Mouse (Mus musculus) embryo, embryonic 10.5 days (tissue): ENCODE measurements around the gene Snx10.

Source experiments
- DNase-seq: peaks from one replicate; pipeline ENCODE4 v3.0.0-alpha.2; 2015; ENCODE audit warnings: low spot score

Gene Snx10

DNA sequence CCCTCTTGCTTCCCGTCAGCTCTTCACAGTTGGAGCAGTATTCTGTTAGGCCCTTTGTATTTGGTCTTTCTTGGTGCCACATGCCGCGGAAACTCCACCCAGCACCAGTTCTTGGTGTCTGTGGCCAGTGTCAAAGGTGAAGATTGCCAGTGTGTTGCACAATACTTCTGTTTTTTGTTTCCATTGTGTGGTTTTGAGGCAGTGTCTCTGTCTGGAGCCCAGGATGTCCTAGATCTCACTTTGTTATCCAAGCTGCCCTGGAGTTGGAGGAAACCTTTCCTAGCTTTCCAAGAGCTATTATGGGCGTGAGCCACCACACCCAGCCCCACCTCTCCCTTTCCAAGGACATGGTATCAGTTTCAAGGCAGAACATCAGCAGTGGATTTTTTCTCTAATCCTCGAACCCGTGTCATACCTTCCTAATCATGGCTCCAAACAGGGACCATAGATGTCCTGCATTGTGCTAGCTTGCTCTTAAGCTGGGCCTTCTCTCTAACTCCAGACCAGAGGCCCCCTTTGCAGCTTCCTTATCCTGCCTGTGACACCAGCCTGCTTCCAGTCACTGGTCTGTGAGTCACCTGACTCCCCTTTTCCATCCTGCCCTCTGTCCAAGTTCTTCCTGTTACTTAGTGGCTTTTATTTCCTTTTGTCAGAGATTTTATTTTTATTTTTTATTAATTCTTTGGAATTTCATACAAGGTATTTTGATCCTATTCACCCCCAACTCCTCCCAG lies 9.9 kb downstream of the Snx10 start:
- DNase-seq: no peak

DNA sequence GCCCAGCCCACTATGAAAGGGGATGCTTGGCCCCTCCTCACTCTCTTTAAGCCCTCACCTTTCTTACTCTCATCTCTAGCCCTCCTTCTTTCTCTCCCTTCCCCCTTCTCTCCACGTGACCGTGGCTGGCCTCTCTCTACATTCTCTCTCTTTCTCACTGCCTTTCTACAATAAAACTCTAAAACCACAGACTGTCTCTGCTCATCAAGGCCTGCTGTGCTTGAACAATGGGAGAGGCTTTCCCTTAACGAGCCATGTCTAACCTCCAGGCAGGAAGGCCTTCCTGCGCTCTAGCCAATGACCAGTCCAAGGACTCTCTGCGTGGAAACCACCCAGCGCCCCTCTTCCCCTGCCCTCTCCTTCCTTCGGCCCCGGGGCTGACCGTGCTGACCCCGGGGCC lies 11.9 kb downstream of the Snx10 start:
- DNase-seq: no peak

DNA sequence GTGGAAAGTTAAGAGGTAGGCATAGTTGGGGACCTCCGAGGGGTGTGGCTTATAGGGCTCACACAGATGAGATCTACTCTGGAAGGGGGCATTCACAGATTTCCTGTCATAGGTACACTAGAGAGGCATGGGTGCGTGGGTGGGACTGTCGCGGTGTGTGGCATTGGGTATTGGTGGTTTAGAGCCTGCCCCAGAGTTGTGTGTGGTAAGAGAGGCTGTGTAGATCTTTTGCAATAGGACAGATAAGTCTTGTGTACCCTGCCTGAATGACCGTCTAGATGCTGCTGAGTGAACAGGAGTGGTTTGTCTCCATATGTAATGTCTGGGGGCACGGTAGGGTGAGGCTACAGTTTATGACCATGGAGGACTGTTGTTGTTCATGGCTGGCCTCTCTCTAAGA lies 16.8 kb downstream of the Snx10 start:
- DNase-seq: no peak

- DNase-seq: no peak
Observed at GRCm38 (mm10) chr6:51541422-51541821, 17.7 kb downstream of the Snx10 start.

DNA sequence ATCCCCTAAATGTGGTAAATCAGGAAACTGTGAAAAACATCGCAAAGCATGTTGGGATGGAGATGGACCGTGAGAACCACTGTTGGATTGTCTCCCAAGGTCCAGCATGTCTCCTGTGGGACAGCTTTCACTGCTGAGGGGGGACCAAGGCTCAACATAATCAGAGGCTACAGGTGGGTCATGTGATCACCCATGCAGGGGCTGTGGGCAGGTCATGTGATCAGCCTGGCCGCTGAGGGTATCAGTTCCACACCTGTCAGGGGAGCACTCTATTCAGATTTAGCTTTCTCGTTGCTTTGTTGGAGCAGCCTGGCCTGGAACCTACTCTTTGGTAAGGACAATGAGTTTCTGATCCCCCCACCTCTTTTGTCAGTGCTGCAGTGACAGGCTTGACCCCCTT lies 18.4 kb downstream of the Snx10 start:
- DNase-seq: no peak

- peak; percentile 34 for DNase-seq
Observed at GRCm38 (mm10) chr6:51543639-51544117, 20.0 kb downstream of the Snx10 start.

DNA sequence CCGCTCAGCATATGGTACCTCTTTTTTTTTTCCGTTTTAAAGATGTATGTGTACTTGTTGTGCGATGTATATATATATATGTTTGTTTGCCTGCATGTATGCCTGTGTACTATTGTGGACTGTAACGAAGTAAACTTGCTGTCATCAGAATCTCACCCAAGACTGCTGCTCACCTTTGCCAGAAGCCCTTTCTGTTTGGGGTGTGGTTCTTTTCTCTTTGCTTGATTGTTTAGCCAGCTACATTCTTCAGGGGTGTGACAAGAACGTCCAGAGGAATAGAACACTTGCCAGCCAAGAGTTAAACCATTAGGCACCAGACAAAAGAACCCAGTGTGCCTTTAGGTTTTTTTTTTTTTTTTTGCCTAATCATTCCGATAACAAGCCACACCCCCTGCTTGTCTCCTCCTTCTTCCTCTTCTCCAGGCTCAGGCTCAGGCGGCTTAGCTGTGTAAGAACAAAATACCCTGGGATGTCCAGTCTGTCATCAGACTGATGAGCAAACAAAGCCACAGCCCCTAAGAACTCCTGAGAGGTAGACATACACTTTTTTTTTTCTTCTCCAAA lies 20.5 kb downstream of the Snx10 start:
- peak; percentile 64 for DNase-seq

DNA sequence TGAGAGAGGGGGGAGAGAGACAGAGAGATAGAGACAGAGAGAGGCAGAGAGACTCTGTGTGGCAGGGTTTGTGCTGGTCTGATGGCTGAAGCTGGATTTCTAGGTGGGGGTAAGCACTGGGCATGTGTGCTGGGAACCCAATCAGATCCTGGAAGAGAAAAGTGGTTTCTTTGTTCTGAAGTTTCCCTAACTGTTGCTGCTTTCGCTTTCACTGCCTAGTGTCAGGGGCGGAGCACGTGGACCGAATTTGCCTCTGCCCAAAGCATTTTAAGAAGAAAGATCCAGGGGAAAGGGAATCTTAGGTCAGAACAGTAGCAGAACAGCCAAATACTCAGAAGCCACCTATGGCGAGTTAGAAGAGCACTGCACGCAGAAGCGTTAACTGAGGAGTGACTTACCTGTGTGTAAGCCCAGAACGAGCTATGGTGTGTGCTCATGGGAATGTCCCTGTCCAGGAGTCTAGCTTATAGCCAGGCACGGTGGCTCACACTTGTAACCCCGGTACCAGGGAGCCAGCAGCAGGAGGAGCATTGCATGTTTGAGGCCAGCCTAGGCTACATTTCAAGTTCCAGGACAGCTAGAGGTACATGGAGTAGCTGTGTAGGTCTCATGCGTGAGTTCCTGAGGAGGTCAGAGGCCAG lies 21.6 kb downstream of the Snx10 start:
- DNase-seq: no peak

DNA sequence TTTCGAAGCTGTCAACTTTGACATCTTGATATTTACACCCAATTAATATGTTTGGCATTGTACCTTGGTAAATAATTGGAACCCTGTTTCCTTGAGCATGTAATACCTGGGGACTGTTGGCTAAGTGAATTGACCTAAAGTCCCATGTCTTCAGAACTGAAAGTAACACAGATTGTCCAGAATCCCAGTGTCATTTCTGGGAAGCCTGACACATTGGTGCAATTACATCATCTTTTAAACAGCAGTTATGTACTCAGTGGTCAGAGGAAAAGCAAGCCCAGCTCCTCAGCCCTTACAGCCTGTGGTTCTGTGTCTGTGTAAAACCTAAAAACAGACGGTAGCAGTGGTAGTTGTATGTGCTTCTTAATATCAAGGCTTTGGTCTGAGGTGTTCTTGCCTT lies 22.4 kb downstream of the Snx10 start:
- DNase-seq: no peak

DNA sequence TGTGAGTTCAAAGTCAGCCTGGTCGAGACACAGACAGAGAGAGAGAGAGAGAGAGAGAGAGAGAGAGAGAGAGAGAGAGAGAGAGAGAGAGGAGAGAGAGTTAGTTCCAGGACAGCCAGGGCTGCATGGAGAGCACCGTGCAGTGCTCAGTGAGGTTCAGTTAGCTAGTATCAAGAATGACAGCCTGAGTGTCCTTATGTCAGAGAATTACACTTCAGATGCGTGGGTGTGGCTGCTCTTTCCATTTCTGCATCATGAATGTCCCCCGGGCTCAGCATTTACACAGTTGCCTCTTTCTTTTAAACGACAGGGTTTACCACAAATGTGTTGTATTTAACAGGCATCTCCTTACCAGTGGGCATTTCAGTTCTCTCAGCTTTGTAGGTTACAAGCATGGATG lies 25.1 kb downstream of the Snx10 start:
- DNase-seq: no peak

- DNase-seq: no peak
Observed at GRCm38 (mm10) chr6:51551267-51551802, 27.6 kb downstream of the Snx10 start.

DNA sequence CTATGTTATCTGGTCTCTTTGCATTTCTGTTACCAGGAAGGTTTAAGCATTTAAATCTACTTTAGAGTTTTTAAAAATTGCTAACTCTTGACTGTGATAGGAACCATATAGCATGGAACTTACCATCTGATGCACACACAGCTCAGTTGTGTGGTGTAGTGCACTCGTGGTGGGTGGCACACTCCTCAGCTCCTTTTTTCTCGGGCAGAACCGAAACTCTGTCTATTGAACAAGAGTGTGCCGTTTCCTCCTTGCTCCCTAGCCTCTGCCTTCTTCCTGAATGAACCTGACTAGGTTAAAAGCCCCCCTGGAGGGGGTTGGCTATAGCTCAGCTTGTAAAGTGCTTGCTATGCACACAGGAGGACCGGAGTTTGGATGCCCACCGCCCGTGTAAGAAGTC lies 32.9 kb downstream of the Snx10 start:
- DNase-seq: no peak

GRCm38 (mm10) chr6:51558311-51558710 lies 34.6 kb downstream of the Snx10 start:
- DNase-seq: no peak

- DNase-seq: no peak
Observed at GRCm38 (mm10) chr6:51566771-51567680, 43.3 kb downstream of the Snx10 start.

- no peak for DNase-seq
Observed at GRCm38 (mm10) chr6:51569086-51569485, 45.4 kb downstream of the Snx10 start.

DNA sequence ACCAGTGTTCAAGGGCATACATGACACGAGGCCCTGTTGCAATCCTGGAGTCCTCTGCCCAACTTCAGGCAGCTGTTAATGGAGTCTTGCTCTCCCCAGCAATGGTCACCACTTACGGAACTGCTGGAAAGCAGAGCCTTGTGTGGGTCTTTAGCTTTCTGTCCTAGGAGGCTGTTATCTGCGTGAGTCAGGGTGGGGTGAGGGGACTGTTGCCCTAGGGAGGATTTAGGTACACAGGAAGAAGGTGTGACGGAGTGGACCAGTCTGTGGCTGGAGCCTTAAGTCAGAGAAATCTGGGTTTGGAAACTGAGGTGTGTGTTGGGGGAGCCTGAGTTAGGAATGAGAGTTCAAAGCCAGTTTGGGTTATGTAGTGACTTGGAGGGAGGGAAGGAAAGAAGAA lies 49.4 kb downstream of the Snx10 start:
- no peak for DNase-seq

GRCm38 (mm10) chr6:51574132-51574531 lies 50.4 kb downstream of the Snx10 start:
- DNase-seq: no peak

DNA sequence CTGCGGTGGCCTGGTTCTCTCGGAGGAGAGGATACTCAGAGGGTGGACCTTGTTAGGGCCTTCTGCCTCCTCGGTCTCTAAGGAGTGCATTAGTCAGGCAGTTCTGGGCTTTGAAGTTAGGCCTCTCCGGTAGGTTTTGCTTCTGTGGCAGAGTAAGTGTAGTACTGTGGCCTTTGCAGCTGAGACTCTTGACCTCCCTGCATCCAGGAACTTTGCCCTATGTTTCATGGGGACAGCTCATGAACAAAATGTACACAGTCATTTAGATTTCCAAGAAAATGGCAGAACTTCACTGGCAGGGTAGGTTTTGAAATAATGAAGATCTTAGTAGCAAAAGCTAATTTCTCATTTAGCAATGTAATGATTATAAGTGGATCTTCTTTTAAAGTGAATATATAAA lies 54.7 kb downstream of the Snx10 start:
- DNase-seq: no peak

DNA sequence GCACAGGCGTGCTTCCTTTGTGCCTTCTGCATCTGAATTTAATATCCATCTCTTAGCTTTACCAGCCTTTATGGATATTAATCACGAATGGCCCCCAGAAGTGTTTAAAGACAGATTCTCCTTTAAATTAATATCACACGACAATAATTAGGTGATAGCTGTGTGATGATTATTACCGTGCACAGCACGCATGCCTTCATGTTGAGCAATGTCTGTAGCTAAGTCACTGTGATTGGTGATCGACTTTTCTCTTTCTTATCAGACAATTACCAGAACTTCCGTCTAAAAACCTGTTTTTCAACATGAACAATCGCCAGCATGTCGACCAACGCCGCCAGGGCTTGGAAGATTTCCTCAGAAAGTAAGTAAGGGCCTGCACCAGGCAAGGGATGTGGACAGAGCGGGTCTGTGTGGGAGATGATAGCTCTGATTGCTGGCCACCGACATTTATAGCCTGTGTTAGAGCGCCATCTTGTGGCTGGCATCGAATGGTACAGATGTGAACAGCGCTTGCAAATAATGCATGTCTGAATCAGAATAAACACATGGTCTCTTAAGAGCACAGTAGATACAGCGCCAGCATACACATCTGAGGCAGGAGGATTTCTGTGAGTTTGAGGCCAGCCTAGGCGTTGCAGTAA lies 56.5 kb downstream of the Snx10 start:
- DNase-seq: peak; percentile 95

DNA sequence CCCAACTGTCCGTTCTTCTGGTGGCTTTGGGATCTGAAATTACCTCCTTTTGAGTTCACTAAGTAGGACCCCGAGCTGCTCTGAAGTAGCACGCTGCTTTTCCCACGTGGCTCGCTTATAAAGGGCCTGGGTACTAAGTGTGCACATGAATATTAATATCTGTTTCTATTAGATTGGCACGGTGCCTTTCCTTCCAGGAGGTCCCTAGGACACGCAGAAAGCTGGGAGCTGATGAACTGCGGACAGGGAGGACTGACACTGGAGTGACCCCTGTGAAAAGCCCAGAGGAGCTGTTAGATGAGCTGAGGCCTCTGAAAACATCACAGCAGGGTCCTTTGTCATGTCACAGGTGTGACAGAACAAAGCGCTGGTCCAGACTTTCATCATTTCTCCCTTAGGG lies 57.7 kb downstream of the Snx10 start:
- no peak for DNase-seq

GRCm38 (mm10) chr6:51582051-51582450 lies 58.4 kb downstream of the Snx10 start:
- DNase-seq: no peak

- DNase-seq: peak; percentile 85
Observed at GRCm38 (mm10) chr6:51585980-51586379, 62.3 kb downstream of the Snx10 start.
